Mouse (Mus musculus) liver, embryonic 14.5 days (tissue): ENCODE results near the gene Pcif1.

ENCODE experiments used
- CTCF ChIP-seq: IDR thresholded peaks from 2 replicates; pipeline ENCODE4 v1.5.1; 2016; ENCODE audit warnings: antibody characterized with exemption, low read depth, control low read depth
- EP300 ChIP-seq: IDR thresholded peaks from 2 replicates; pipeline ENCODE4 v1.6.1; 2016; ENCODE audit warnings: antibody characterized with exemption, low read depth

DNA sequence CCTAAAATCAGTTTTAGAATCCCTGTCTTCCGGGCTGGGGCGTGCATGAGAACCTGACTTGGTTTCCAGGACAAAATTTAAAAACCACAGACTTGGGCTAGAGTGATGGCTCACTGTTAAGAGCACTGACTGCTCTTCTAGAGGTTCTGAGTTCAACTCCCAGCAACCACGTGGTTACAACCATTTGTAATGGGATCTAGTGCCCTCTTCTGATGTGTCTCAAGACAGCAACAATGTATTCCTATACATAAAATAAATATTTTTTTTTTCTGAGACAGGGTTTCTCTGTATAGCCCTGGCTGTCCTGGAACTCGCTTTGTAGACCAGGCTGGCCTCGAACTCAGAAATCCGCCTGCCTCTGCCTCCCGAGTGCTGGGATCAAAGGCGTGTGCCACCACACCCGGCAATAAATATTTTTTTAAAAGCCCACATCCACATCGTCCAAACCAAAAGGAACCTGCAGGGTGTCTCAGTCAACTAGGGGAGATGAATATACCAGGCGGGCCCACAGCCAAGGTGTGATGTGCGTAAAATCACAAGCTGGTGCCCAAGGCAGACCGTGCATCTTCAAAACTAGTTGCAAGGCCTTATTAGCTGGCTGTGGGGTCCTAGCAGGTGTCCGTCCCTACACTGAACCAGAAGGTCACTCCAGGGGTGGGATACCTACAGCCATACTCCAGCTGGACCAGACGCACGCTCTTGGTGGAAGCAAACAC is 46.9 kb upstream of the Pcif1 start:
- TF ChIP-seq CTCF, result no peak
- TF ChIP-seq EP300, result no peak
